In genomic region chr9:98976520-98976919, GRCm38 (mm10) we compare ENCODE assay signal across 17 mouse cellular contexts. TPM values are rescaled to one million over a fixed set of nuclear protein-coding genes. Genes with fewer than 3 reads are reported as not detected.
DNase-seq lines count a peak whose midpoint lies in the region; ATAC-seq and TF ChIP-seq lines count a peak whose summit lies in the region.
"Had no signal": no experiment of that assay in that cellular context is flagged by ENCODE, and none has a peak within 500 bp of the region (broad histone marks: within the 10 kb centered on the region; RNA-seq: fewer than 3 reads in every experiment).

No protein-coding gene starts in this region.

- peak; percentile 64 for TF ChIP-seq CTCF in forebrain, postnatal 0 days (IDR thresholded peaks at IDR 0.05; ENCODE audit: low read depth)
- TF ChIP-seq CTCF in lung, embryonic 14.5 days (IDR thresholded peaks at IDR 0.05; ENCODE audit: low read depth) = peak; percentile 59
- TF ChIP-seq CTCF in cortical plate, adult 2 months (IDR thresholded peaks at IDR 0.05; ENCODE audit: extremely low read depth, insufficient read depth, low read length) = peak; percentile 34; the same call in 1 of the 2 replicates
- TF ChIP-seq CTCF in stomach, postnatal 0 days (IDR thresholded peaks at IDR 0.05; ENCODE audit: low read depth) = peak; percentile 60

- H3K9ac ChIP-seq in forebrain, postnatal 0 days = no peak overlapping the region
- no peak overlapping the region for H3K9ac ChIP-seq in forebrain, embryonic 15.5 days (replicated peaks)
- H3K9ac ChIP-seq in lung, embryonic 14.5 days = no peak overlapping the region
- no peak overlapping the region for H3K9ac ChIP-seq in stomach, postnatal 0 days (ENCODE audit: low read length)
- H3K9ac ChIP-seq: liver, embryonic 13.5 days had no signal

- H3K4me1 ChIP-seq in forebrain, postnatal 0 days (ENCODE audit: insufficient read depth) = no peaks in the 10 kb centered on the region
- peaks cover 16% of the 10 kb centered on the region for H3K4me1 ChIP-seq in forebrain, embryonic 15.5 days
- no peaks in the 10 kb centered on the region for H3K4me1 ChIP-seq in lung, embryonic 14.5 days (ENCODE audit: insufficient read depth)
- no peaks in the 10 kb centered on the region for H3K4me1 ChIP-seq in cortical plate, adult 2 months (ENCODE audit: control insufficient read depth, insufficient read depth, low read length)
- H3K4me1 ChIP-seq in stomach, postnatal 0 days (replicated peaks; ENCODE audit: control insufficient read depth, insufficient read depth) = no peaks in the 10 kb centered on the region
- H3K4me1 ChIP-seq in forebrain, embryonic 10.5 days = peaks cover 22% of the 10 kb centered on the region

- no peak for DNase-seq in forebrain, postnatal 0 days
- peak; percentile 28 for DNase-seq in lung, embryonic 14.5 days
- no peak for DNase-seq in lung, postnatal 25 days (ENCODE audit: low spot score)
- DNase-seq in stomach, postnatal 0 days (ENCODE audit: low spot score) = no peak
- DNase-seq in natural killer cell, adult 2 months (ENCODE audit: low spot score in 2 of 2) = no peak
- DNase-seq in forebrain, embryonic 10.5 days (ENCODE audit: extremely low spot score, low spot score) = no peak
- DNase-seq: adrenal gland, postnatal 36 days; cerebellum, adult 9-11 months; heart, postnatal 4 days; liver, embryonic 13.5 days; spleen, adult 18-20 months had no signal

- no peak overlapping the region for H3K4me3 ChIP-seq in forebrain, postnatal 0 days (ENCODE audit: low read depth, low read length)
- no peak overlapping the region for H3K4me3 ChIP-seq in forebrain, embryonic 15.5 days
- no peak overlapping the region for H3K4me3 ChIP-seq in lung, embryonic 14.5 days (ENCODE audit: low read depth, low read length)
- no peak overlapping the region for H3K4me3 ChIP-seq in cortical plate, adult 2 months (ENCODE audit: insufficient read depth, low read length)
- no peak overlapping the region for H3K4me3 ChIP-seq in stomach, postnatal 0 days (ENCODE audit: low read depth, low read length)
- H3K4me3 ChIP-seq in forebrain, embryonic 10.5 days = no peak overlapping the region
- H3K4me3 ChIP-seq: liver, embryonic 13.5 days had no signal

- no peak for TF ChIP-seq EP300 in stomach, postnatal 0 days (optimal IDR thresholded peaks at IDR 0.05)

- WGBS in forebrain, postnatal 0 days = 48% methylated on average over 5 of the region's 5 CpGs
- WGBS in forebrain, embryonic 15.5 days = 47% methylated on average over 5 of the region's 5 CpGs
- 37% methylated on average over 5 of the region's 5 CpGs for WGBS in lung, embryonic 14.5 days
- 44% methylated on average over 5 of the region's 5 CpGs for WGBS in stomach, postnatal 0 days
- 47% methylated on average over 5 of the region's 5 CpGs for WGBS in forebrain, embryonic 10.5 days

- TF ChIP-seq POLR2A in cortical plate, adult 2 months (IDR thresholded peaks at IDR 0.05; ENCODE audit: extremely low read depth, insufficient read depth, low read length) = no peak

- no peak overlapping the region for H3K4me2 ChIP-seq in forebrain, postnatal 0 days (ENCODE audit: low read depth)
- no peak overlapping the region for H3K4me2 ChIP-seq in forebrain, embryonic 15.5 days (replicated peaks)
- H3K4me2 ChIP-seq in lung, embryonic 14.5 days = no peak overlapping the region
- H3K4me2 ChIP-seq in stomach, postnatal 0 days (replicated peaks; ENCODE audit: low read depth) = no peak overlapping the region
- H3K4me2 ChIP-seq: liver, embryonic 13.5 days had no signal

- no peaks in the 10 kb centered on the region for H3K9me3 ChIP-seq in forebrain, postnatal 0 days (ENCODE audit: low read length)
- no peaks in the 10 kb centered on the region for H3K9me3 ChIP-seq in forebrain, embryonic 15.5 days
- H3K9me3 ChIP-seq in lung, embryonic 14.5 days (ENCODE audit: low read depth, low read length) = no peaks in the 10 kb centered on the region
- H3K9me3 ChIP-seq in stomach, postnatal 0 days (ENCODE audit: control insufficient read depth, low read length) = no peaks in the 10 kb centered on the region
- no peaks in the 10 kb centered on the region for H3K9me3 ChIP-seq in forebrain, embryonic 10.5 days
- H3K9me3 ChIP-seq: G1E; liver, embryonic 13.5 days had no signal

- no peak for ATAC-seq in forebrain, postnatal 0 days
- no peak for ATAC-seq in forebrain, embryonic 15.5 days (replicated peaks)
- ATAC-seq in lung, embryonic 14.5 days (ENCODE audit: insufficient read depth) = no peak
- ATAC-seq in stomach, postnatal 0 days (ENCODE audit: low FRiP score, low TSS enrichment) = no peak
- ATAC-seq: midbrain, embryonic 16.5 days had no signal

- no peaks in the 10 kb centered on the region for H3K36me3 ChIP-seq in forebrain, postnatal 0 days (ENCODE audit: insufficient read depth)
- H3K36me3 ChIP-seq in forebrain, embryonic 15.5 days = no peaks in the 10 kb centered on the region
- no peaks in the 10 kb centered on the region for H3K36me3 ChIP-seq in lung, embryonic 14.5 days (ENCODE audit: insufficient read depth)
- H3K36me3 ChIP-seq in stomach, postnatal 0 days (ENCODE audit: control insufficient read depth, insufficient read depth, low read length) = no peaks in the 10 kb centered on the region
- no peaks in the 10 kb centered on the region for H3K36me3 ChIP-seq in forebrain, embryonic 10.5 days (replicated peaks)
- H3K36me3 ChIP-seq: G1E; liver, embryonic 13.5 days had no signal

- peaks cover 49% of the 10 kb centered on the region for H3K27me3 ChIP-seq in forebrain, postnatal 0 days (ENCODE audit: insufficient read depth, low read length)
- H3K27me3 ChIP-seq in forebrain, embryonic 15.5 days = peaks cover 53% of the 10 kb centered on the region
- peaks cover 42% of the 10 kb centered on the region for H3K27me3 ChIP-seq in lung, embryonic 14.5 days (ENCODE audit: insufficient read depth, low read length)
- H3K27me3 ChIP-seq in stomach, postnatal 0 days (ENCODE audit: control insufficient read depth, insufficient read depth, low read length) = peaks cover 17% of the 10 kb centered on the region
- peaks cover 74% of the 10 kb centered on the region for H3K27me3 ChIP-seq in forebrain, embryonic 10.5 days (ENCODE audit: poor library complexity, severe bottlenecking)

- no peak overlapping the region for H3K27ac ChIP-seq in forebrain, postnatal 0 days (ENCODE audit: low read depth, low read length)
- no peak overlapping the region for H3K27ac ChIP-seq in forebrain, embryonic 15.5 days (replicated peaks)
- H3K27ac ChIP-seq in lung, embryonic 14.5 days (ENCODE audit: low read depth) = no peak overlapping the region
- no peak overlapping the region for H3K27ac ChIP-seq in cortical plate, adult 2 months (ENCODE audit: insufficient read depth, low read length)
- no peak overlapping the region for H3K27ac ChIP-seq in stomach, postnatal 0 days (replicated peaks)
- no peak overlapping the region for H3K27ac ChIP-seq in forebrain, embryonic 10.5 days
- H3K27ac ChIP-seq: liver, embryonic 13.5 days had no signal

RNA-seq across cellular contexts. Expression of gene Faim, which starts 9.7 kb away (rescaled TPM):
- 50.7 and 53.9 TPM in 2 replicates for total RNA-seq in forebrain, postnatal 0 days (2014; rRNA removed)
- polyA plus RNA-seq in forebrain, postnatal 0 days (2015; fragmentation: Nextera tagmentation; extraction: Ambion mirVana) = 101 and 106 TPM in 2 replicates
- 94.8 and 101 TPM in 2 replicates for polyA plus RNA-seq in forebrain, embryonic 15.5 days (2015; fragmentation: Nextera tagmentation; extraction: Ambion mirVana)
- polyA plus RNA-seq in lung, embryonic 14.5 days (2014; fragmentation: Nextera tagmentation; extraction: Ambion mirVana) = 45.1 and 47.7 TPM in 2 replicates
- polyA plus RNA-seq in cortical plate, adult 2 months (2012; rRNA removed) = 27.0 and 28.8 TPM in 2 replicates
- polyA plus RNA-seq in stomach, postnatal 0 days (2015; fragmentation: Nextera tagmentation; extraction: Ambion mirVana) = 32.3 and 32.9 TPM in 2 replicates
- polyA plus RNA-seq in forebrain, embryonic 10.5 days (2016; fragmentation: Nextera tagmentation; extraction: Ambion mirVana) = 69.0 and 71.3 TPM in 2 replicates

RNA-seq across cellular contexts. Expression of gene Foxl2, which starts 21.4 kb away (rescaled TPM):
- 0.08 and 0.71 TPM in 2 replicates for total RNA-seq in forebrain, postnatal 0 days (2014; rRNA removed)
- polyA plus RNA-seq in forebrain, postnatal 0 days (2015; fragmentation: Nextera tagmentation; extraction: Ambion mirVana) = 0.43 and 0.61 TPM in 2 replicates
- 0.27 and 0.42 TPM in 2 replicates for polyA plus RNA-seq in forebrain, embryonic 15.5 days (2015; fragmentation: Nextera tagmentation; extraction: Ambion mirVana)
- polyA plus RNA-seq in lung, embryonic 14.5 days (2014; fragmentation: Nextera tagmentation; extraction: Ambion mirVana) = 0.07 TPM in 1 of 2 replicates, not detected in the other
- polyA plus RNA-seq in cortical plate, adult 2 months (2012; rRNA removed) = 0.19 and 0.25 TPM in 2 replicates
- 0.02 TPM in 1 of 2 replicates, not detected in the other for polyA plus RNA-seq in stomach, postnatal 0 days (2015; fragmentation: Nextera tagmentation; extraction: Ambion mirVana)
- 0.98 and 1.1 TPM in 2 replicates for polyA plus RNA-seq in forebrain, embryonic 10.5 days (2016; fragmentation: Nextera tagmentation; extraction: Ambion mirVana)
- total RNA-seq: adrenal gland, postnatal 36 days; G1E; gastrocnemius, postnatal 4 days; heart, postnatal 4 days had no signal
- polyA plus RNA-seq: G1E; kidney, embryonic 16.5 days; liver, embryonic 13.5 days had no signal

RNA-seq across cellular contexts. Expression of gene Gm1123, which starts 59.0 kb away (rescaled TPM):
- 0.29 TPM in 1 of 2 replicates, not detected in the other for total RNA-seq in forebrain, postnatal 0 days (2014; rRNA removed)
- not detected in 2 replicates for polyA plus RNA-seq in forebrain, postnatal 0 days (2015; fragmentation: Nextera tagmentation; extraction: Ambion mirVana)
- polyA plus RNA-seq in forebrain, embryonic 15.5 days (2015; fragmentation: Nextera tagmentation; extraction: Ambion mirVana) = not detected in 2 replicates
- 0.12 TPM in 1 of 2 replicates, not detected in the other for polyA plus RNA-seq in lung, embryonic 14.5 days (2014; fragmentation: Nextera tagmentation; extraction: Ambion mirVana)
- not detected in 2 replicates for polyA plus RNA-seq in cortical plate, adult 2 months (2012; rRNA removed)
- 0.07 and 0.08 TPM in 2 replicates for polyA plus RNA-seq in stomach, postnatal 0 days (2015; fragmentation: Nextera tagmentation; extraction: Ambion mirVana)
- polyA plus RNA-seq in forebrain, embryonic 10.5 days (2016; fragmentation: Nextera tagmentation; extraction: Ambion mirVana) = not detected in 2 replicates
- total RNA-seq: adrenal gland, postnatal 36 days; gastrocnemius, postnatal 4 days; heart, postnatal 4 days had no signal
- polyA plus RNA-seq: G1E; liver, embryonic 13.5 days had no signal
